Mouse (Mus musculus) heart, postnatal 25 days (tissue): Measurements from ENCODE around the gene Trappc12. TPM values are rescaled to one million over a fixed set of nuclear protein-coding genes. Genes with fewer than 3 reads are reported as not detected.
A peak's percentile ranks its signal among the peaks of the same experiment; 100 is the strongest.
"Not testable (repeated sequence)": the region's sequence is repeated elsewhere in the genome, so short reads cannot be mapped to it uniquely, and the experiment has no call there.

ENCODE experiments used
- DNase-seq: peaks from one replicate; pipeline ENCODE4 v3.0.0; 2022; ENCODE audit warnings: low spot score
- intact Hi-C: fragments of 180-260 bp; cut with DNase I; formaldehyde crosslinking; loops from one replicate; pipeline ENCODE4 v1.15.1; 2025
- total RNA-seq, 2 experiments: library from RNA; stranded (reverse); gene quantifications; 2 replicates each; pipeline ENCODE4 v1.2.3; 2021

Gene Trappc12
- total RNA-seq, 2 experiments from 2014 or later = 19.4 to 21.5 TPM

- intact Hi-C loops = no loop called here
Observed at GRCm38 (mm10) chr12:28734271-28734670, 16.0 kb downstream of the Trappc12 start.

DNA sequence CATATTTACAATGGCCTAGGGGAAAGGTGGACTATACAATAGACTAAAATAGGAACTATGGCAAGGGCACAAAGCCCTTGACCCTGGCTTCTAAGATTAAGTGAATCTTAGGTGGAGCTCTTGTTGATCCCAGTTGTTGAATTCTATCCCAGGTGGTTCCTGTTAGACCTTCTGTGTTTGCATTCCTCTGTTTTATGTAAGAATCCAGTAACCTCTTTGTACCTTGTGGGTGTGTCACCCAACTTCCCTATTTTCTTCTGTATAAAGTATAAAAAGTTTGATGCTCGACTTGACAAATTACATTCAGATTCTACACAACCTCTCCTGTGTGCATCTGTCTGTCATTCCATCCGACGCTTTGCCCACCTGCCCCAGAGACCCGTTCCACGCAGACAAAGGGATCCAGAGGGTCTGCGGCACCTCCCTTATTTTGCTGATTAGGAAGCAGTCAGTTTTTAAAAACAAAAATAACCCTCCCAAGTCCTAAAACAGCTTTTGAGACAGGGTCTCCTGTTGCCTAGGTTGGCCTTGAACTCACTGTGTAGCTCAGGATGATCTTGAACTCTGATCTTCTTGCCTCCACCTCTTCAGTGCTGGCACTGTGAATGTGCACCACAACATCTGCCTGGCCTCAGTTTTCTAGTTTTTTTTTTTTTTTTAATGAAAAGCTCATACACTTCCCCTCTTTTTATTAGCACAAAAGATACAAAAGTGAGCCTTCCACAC lies 16.6 kb downstream of the Trappc12 start:
- intact Hi-C loops, DNase-seq: not testable (repeated sequence)

More at GRCm38 (mm10) chr12:28734271-28734670, 16.0 kb downstream of the Trappc12 start:
- DNase-seq = no peak

DNA sequence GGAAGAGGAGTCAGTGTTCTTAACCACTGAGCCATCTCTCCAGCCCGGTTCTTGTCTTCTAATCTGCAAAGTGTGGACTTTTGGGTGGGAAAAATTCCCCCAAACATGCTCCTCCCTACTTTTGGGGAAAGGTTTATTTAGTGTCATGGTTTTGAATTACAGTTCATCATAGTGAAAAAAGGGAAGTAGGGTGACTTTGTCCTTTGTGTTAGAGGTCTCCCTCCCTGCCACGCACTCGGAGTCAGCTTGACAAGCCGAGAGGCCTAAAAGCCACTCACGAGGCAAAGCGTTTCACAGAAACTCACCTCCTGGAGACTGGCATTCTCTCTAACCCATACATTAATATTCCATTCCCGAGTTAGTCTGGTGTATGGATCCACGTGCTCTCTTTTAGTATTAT lies 17.6 kb downstream of the Trappc12 start:
- no peak for DNase-seq
- intact Hi-C loops = no loop called here

DNA sequence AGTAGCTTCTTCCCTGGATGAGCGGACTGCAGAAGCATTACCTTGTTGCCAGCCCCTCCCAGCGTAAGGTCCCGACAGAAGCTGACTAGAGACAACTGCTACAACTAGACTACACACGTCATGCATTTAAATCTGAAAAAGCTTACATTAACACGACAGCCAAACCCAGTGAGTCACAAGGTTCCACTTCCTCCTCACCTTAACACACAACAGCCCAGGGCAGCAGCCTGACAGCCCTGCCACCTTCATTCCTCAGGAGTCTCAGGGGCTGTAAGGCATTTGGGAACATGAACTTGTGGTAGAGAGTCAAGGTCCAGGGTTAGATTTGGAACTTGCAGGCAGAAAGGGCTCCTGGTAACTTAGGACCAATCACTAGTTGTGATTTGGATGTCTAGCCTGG lies 23.2 kb downstream of the Trappc12 start:
- no peak for DNase-seq
- intact Hi-C loops = no loop called here

DNA sequence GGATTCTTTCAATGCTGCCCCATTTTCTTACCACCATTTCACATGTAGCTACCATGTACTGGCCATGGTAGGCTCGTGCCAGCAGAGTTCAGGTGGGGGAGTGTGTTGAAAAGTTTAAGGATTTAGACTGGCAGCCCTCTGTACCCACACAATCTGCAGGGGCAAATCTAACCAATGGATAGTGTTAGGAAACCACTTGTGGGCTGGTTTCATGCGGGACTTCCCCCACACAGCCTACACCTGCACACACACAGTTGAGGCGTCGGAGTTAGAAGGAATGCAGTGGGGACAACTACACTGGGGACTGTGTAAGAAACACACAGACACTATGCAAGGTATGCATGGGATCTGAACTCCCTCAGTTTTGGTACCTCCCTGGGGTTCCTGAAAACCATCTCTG lies 24.1 kb downstream of the Trappc12 start:
- DNase-seq = no peak
- intact Hi-C loops = no loop called here

GRCm38 (mm10) chr12:28724366-28724765 lies 25.9 kb downstream of the Trappc12 start:
- DNase-seq = no peak
- intact Hi-C loops = no loop called here

DNA sequence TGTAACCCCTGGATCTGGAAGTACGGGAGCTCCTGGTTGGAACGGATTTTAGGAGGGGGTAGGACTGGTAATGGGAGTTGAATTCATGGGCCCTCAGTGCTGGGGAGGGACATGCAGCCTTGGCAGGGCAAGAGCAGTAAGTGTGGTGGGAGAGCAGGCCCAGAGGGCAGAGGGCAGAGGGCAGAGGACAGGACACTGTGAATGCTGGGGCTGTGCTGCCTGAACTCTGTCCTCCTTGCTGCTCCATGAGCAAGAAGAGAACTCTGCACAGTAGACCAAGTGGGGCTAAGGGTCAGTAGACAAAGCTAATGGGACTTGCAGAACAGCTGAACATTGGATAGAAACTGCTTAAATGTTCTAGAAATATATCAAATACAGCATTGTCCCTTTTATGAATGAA lies 32.2 kb downstream of the Trappc12 start:
- no peak for DNase-seq
- intact Hi-C loops = no loop called here

DNA sequence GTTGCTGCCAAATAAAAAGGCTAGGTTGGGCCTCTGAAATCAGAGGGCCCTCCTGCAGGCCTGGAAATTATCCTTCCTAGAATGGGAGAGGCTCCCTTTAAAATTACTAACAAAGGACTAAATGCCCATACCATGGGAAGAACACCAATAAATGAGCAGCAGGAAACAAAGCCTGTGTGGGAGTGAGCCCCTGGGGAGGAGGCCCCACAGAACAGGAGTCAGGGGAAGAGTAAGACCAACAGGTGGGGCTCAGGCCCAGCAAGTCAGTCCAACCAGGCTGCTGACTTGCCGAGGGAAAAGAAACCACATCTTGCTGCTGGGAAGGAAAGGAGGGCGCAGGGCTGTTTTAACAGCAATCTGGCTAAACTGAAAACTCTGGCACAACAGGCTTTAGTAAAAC lies 33.2 kb downstream of the Trappc12 start:
- intact Hi-C loops = no loop called here
- no peak for DNase-seq

DNA sequence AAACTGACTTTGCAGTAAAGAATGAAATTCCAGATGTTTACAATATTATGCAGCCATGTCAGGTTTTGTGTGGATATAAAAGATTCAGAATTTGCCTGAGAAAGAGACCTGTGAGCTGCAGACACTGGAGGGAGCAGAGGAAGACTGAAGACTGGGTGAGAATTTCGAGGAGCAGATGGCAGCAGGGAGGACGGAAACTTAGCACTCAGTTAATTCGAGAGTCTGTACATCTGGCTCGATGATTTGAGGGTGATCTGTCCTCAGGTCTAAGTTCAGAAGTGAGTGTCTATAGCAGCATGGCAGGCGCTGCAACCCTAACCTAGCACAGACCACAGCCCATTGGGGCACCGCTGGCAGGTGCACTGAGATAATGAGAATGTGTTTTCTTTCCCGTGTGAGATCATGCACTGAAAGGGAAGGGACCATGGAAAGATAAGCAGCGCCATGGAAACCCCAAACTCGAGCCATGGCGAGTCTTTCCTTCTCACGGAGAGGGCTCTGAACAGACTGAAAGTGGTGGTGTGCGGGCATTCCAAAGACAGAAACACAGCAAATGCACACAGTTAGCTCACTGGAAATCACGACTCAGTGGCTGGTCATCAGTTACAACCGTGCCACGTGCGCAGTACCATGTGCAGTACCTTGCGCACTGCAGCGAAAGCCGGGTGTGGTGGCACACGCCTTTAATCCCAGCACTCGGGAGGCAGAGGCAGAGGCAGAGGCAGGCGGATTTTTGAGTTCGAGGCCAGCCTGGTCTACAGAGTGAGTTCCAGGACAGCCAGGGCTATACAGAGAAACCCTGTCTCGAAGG lies 35.2 kb downstream of the Trappc12 start:
- no peak for DNase-seq
- intact Hi-C loops = no loop called here

DNA sequence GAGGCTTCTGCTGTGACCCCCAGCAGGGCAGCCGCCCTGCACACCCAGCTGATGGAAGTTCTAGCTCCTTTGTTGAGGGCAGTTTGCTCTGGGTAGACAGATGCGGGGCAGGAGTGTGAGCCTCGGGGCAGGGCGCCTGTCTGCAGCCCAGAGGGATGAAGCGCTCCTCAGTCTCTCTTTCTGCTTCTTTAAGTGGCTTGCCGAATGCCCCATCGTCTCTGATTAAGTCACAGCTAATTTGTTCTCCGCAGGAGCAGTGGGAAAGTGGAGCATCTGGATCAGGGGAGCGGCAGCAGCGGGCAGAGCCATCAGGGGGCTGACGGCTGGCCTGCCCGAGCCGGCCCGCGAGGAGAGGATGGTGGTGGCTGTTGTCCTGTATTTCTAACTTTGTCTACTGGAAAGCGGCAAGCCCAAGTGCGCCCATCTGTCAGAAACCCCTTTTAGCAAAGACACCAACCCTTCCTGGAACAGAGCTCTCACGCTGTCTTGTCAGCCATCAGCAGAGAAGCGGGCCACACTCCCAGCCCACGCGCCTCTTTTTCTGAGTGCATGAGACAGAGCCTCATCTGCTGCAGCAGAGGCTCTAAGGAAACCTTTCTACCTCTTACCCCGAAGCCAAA lies 39.6 kb downstream of the Trappc12 start:
- DNase-seq = no peak
- intact Hi-C loops = no loop called here

DNA sequence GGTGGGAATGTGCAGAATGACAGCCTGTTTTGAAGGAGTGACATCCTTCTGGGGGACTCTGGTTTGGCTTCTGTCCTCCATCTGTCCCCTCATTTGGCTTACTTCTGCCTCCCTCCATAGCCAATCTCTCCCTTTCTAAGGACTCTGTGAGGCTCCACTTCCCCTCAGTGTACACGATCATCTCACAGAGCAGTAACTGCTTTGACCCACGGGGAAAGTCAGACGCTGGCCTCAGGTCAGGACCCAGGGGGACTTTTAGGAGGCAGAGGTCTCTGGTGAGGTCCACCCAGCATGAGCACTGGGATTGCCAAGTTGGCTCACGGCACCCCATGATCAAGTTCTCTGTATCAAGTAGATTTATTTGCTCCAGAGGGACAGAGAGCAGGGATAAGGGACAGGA lies 42.1 kb downstream of the Trappc12 start:
- no peak for DNase-seq
- intact Hi-C loops = loop anchor here (10.0 kb wide), 1 partner anchor 427 kb away; no protein-coding TSS in a partner anchor

- no peak for DNase-seq
- intact Hi-C loops = loop anchor here (10.0 kb wide), 1 partner anchor 430 kb away; no protein-coding TSS in a partner anchor
Observed at GRCm38 (mm10) chr12:28705204-28705603, 45.1 kb downstream of the Trappc12 start.

DNA sequence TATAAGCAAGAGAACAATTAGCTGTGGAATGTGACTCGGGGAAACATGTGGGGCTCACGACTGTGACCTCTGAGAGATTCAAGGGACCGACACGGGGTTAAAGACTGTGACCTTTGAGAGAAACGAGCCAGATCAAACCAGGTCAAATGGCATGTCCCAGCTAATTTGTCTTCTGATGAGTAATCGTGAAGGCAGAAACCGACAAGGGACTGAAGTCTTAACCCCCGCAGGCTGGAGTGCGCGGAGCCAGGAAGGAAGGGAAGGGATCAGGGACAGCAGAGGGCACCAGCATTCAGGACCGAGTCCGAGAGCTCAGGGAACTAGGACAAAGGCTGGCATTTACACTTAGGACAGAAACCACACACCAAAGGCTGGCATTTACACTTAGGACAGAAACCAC lies 45.9 kb downstream of the Trappc12 start:
- intact Hi-C loops = loop anchor here (5.0 to 10.0 kb wide), 2 partner anchors 128 to 430 kb away; no protein-coding TSS in a partner anchor

DNA sequence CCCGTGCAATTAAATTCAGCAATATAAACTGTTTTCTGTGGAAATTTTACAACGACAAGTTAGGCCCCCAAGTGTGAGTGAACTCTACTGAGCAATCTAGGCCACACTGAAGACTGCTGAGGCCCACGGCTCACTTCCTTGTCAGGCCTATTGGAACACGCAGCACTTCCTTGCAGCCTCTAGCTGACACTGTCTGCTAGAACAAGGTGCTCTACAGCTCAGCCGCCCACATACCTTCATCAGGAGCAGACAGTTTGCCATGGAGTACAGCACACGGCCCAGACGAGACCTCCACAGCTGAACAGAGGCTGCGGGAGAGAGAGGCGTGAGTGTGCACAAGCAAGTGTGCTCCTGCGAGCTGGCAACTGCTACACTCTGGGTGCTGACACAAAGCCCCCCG lies 49.0 kb downstream of the Trappc12 start:
- intact Hi-C loops = loop anchor here (5.0 to 10.0 kb wide), 2 partner anchors 131 to 433 kb away; no protein-coding TSS in a partner anchor
- no peak for DNase-seq

More for the DNA sequence above, 45.9 kb downstream of the Trappc12 start:
- no peak for DNase-seq

GRCm38 (mm10) chr12:28700561-28701025 lies 49.7 kb downstream of the Trappc12 start:
- DNase-seq = peak; percentile 59
- intact Hi-C loops = loop anchor here (5.0 to 10.0 kb wide), 2 partner anchors 132 to 434 kb away; no protein-coding TSS in a partner anchor

DNA sequence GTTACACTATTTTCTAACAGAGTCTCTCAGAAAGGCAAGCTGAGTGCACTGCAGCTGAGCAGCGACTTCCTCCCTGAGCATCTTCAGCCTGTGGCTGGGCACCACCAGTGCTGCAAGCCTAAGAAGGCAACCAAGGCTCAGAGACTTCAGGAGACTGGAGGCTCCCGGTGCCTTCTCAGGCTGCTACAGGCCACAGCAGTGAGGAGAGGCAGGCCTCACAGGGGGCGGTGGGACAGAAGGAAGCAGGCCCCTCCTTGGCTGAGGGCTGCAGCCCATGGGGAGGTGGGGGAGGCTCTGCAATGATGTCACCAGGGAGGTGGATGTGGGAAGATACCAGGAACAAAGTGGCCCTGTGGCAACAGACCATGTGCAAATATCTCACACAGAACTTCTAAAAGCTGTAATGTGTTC lies 50.2 kb downstream of the Trappc12 start:
- intact Hi-C loops = loop anchor here (5.0 to 10.0 kb wide), 2 partner anchors 132 to 435 kb away; no protein-coding TSS in a partner anchor
- DNase-seq = no peak

DNA sequence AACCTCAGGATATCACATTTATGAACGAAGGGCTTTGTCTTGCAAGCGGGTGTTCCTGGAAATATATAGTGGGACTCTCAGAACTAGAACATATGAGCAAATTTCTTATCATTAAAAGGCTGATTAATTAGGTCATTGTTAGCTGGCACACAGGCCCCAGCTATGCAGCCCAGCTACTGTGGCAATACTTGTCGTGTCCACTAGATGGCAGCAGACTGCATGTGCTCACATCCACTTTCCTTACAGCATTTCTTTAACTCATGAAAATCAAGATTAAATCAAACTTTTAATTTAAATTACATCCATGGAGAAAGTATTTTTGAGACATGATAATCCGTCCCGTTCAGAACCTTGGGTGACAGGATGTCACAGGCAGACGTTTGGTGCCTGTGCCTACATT lies 50.6 kb downstream of the Trappc12 start:
- intact Hi-C loops = loop anchor here (2.0 to 10.0 kb wide), 3 partner anchors 111 to 435 kb away; no protein-coding TSS in a partner anchor
- DNase-seq = no peak

DNA sequence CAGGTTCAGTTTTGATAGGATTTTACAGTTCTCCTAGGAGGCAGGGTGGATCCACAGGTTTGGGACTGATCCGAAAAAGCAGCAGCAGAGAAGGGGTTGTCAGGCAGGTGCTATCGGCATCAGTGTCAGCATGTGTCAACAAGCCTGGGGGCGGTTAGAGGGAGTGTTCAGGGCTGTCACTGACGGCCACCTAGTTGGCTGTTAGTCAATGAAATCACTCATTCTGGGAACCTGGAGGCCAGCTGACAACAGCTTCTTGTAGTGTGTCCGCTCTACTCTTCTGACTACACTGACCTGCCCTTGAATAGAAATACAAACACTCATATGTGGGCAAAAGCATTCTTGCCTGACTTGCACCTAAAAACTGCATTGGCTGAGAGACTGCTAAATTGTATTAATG lies 51.2 kb downstream of the Trappc12 start:
- DNase-seq = no peak
- intact Hi-C loops = loop anchor here (2.0 kb wide), 1 partner anchor 110 kb away; no protein-coding TSS in a partner anchor

GRCm38 (mm10) chr12:28697821-28698595 lies 52.3 kb downstream of the Trappc12 start:
- DNase-seq = no peak
- intact Hi-C loops = loop anchor here (2.0 kb wide), 1 partner anchor 109 kb away; no protein-coding TSS in a partner anchor
